Mouse (Mus musculus): ENCODE data around the gene Nfyc. TPM values are rescaled to one million over a fixed set of nuclear protein-coding genes. Genes with fewer than 3 reads are reported as not detected.
A peak's percentile ranks its signal among the peaks of the same experiment; 100 is the strongest.

The Nfyc gene
- total and polyA plus RNA-seq, 3 experiments, result 33.6 to 51.1 (median 41.0) TPM

- Histone ChIP-seq H3K36me3 (replicated peaks in 1 of 2; ENCODE audit: control insufficient read depth in 1 of 2, insufficient read depth in 1 of 2, low read length in 1 of 2) (no peaks in the 10 kb centered on the region), H3K27me3 (replicated peaks) (peaks cover 45% of the 10 kb centered on the region), H3K9ac (ENCODE audit: insufficient read depth, low read depth) (no peak overlapping the region), H3K4me3 (replicated peaks in 1 of 3; ENCODE audit: low read depth in 2 of 3, low read length in 2 of 3, poor library complexity in 1 of 3) (no peak overlapping the region), H3K4me2 (ENCODE audit: insufficient read depth, low read depth, poor library complexity, severe bottlenecking) (no peak overlapping the region), H3K9me3 (replicated peaks; ENCODE audit: low read length) (no peaks in the 10 kb centered on the region), H3K27ac (ENCODE audit: insufficient read depth, low read depth) (no peak overlapping the region), H3K4me1 (ENCODE audit: control insufficient read depth in 1 of 2, insufficient read depth in 2 of 2) (peaks cover 9 to 26% of the 10 kb centered on the region in 2 experiments), H3K79me2 (replicated peaks; ENCODE audit: control insufficient read depth, extremely low read depth, insufficient read depth, poor library complexity, severe bottlenecking) (no peaks in the 10 kb centered on the region)
- in situ Hi-C loops (cut with MboI; ENCODE audit: low pct_ligation_motif_present, low pct_unique_long_range_greater_than_20kb, low sequenced_read_pairs) (no loop called here), dilution Hi-C loops (cut with MboI; ENCODE audit: extremely low pct_ligation_motif_present, extremely low pct_unique_long_range_greater_than_20kb, low sequenced_read_pairs) (no loop called here)
- no peak for DNase-seq (ENCODE audit: extremely low read depth)
- TF ChIP-seq KAT2A (IDR thresholded peaks at IDR 0.05; ENCODE audit: insufficient replicate concordance, low read length), result no peak
- TF ChIP-seq USF2 (conservative IDR thresholded peaks at IDR 0.05; ENCODE audit: low read depth, low read length), result no peak
- no peak for TF ChIP-seq MAZ (IDR thresholded peaks at IDR 0.05; ENCODE audit: low read depth, low read length)
- no peak for TF ChIP-seq PAX5 (IDR thresholded peaks at IDR 0.05; ENCODE audit: low read length)
- TF ChIP-seq ELF1 (IDR thresholded peaks at IDR 0.05; ENCODE audit: low read depth, low read length), result no peak
- TF ChIP-seq USF1 (IDR thresholded peaks at IDR 0.05; ENCODE audit: low read depth, low read length), result no peak
- TF ChIP-seq POLR2A (IDR thresholded peaks at IDR 0.05; ENCODE audit: low read depth, low read length), result no peak
- TF ChIP-seq NELFE (IDR thresholded peaks at IDR 0.05; ENCODE audit: low read depth, low read length), result no peak
- no peak for TF ChIP-seq BHLHE40 (IDR thresholded peaks at IDR 0.05; ENCODE audit: low read depth, low read length)
These were observed 105.8 kb downstream of the Nfyc start for GRCm38 (mm10) chr4:120725516-120726090.

- no peak overlapping the region for H3K4me3 ChIP-seq (replicated peaks in 1 of 3; ENCODE audit: low read depth in 2 of 3, low read length in 2 of 3, poor library complexity in 1 of 3)
- H3K79me2 ChIP-seq (replicated peaks; ENCODE audit: control insufficient read depth, extremely low read depth, insufficient read depth, poor library complexity, severe bottlenecking), result no peaks in the 10 kb centered on the region
- no peak overlapping the region for H3K9ac ChIP-seq (ENCODE audit: insufficient read depth, low read depth)
- no peak overlapping the region for H3K4me2 ChIP-seq (ENCODE audit: insufficient read depth, low read depth, poor library complexity, severe bottlenecking)
- no peak for DNase-seq (ENCODE audit: extremely low read depth)
- TF ChIP-seq SIN3A (IDR thresholded peaks at IDR 0.05; ENCODE audit: low read length) (no peak), GABPA (IDR thresholded peaks at IDR 0.05; ENCODE audit: insufficient replicate concordance, low read depth, low read length) (no peak), EP300 (IDR thresholded peaks at IDR 0.05; ENCODE audit: low read length) (no peak), KAT2A (IDR thresholded peaks at IDR 0.05; ENCODE audit: insufficient replicate concordance, low read length) (no peak), USF1 (IDR thresholded peaks at IDR 0.05; ENCODE audit: low read depth, low read length) (no peak)
- peaks cover 14 to 29% of the 10 kb centered on the region in 2 experiments for H3K4me1 ChIP-seq (ENCODE audit: control insufficient read depth in 1 of 2, insufficient read depth in 2 of 2)
- in situ Hi-C loops (cut with MboI; ENCODE audit: low pct_ligation_motif_present, low pct_unique_long_range_greater_than_20kb, low sequenced_read_pairs) (no loop called here), dilution Hi-C loops (cut with MboI; ENCODE audit: extremely low pct_ligation_motif_present, extremely low pct_unique_long_range_greater_than_20kb, low sequenced_read_pairs) (no loop called here)
- no peaks in the 10 kb centered on the region for H3K9me3 ChIP-seq (replicated peaks; ENCODE audit: low read length)
- no peaks in the 10 kb centered on the region for H3K36me3 ChIP-seq (replicated peaks in 1 of 2; ENCODE audit: control insufficient read depth in 1 of 2, insufficient read depth in 1 of 2, low read length in 1 of 2)
- H3K27ac ChIP-seq (ENCODE audit: insufficient read depth, low read depth), result no peak overlapping the region
- H3K27me3 ChIP-seq (replicated peaks), result peaks cover 19% of the 10 kb centered on the region
These were observed 109.8 kb downstream of the Nfyc start for GRCm38 (mm10) chr4:120721574-120721973.

- Histone ChIP-seq H3K4me2 (ENCODE audit: insufficient read depth, low read depth, poor library complexity, severe bottlenecking) (0 out of 2 replicates have a peak overlapping the region, but pooled peaks have one; percentile 33), H3K36me3 (replicated peaks in 1 of 2; ENCODE audit: control insufficient read depth in 1 of 2, insufficient read depth in 1 of 2, low read length in 1 of 2) (no peaks in the 10 kb centered on the region), H3K27me3 (replicated peaks) (peaks cover 9% of the 10 kb centered on the region), H3K79me2 (replicated peaks; ENCODE audit: control insufficient read depth, extremely low read depth, insufficient read depth, poor library complexity, severe bottlenecking) (no peaks in the 10 kb centered on the region), H3K9ac (ENCODE audit: insufficient read depth, low read depth) (no peak overlapping the region), H3K4me3 (replicated peaks in 1 of 3; ENCODE audit: low read depth in 2 of 3, low read length in 2 of 3, poor library complexity in 1 of 3) (no peak overlapping the region), H3K9me3 (replicated peaks; ENCODE audit: low read length) (no peaks in the 10 kb centered on the region), H3K4me1 (ENCODE audit: control insufficient read depth in 1 of 2, insufficient read depth in 2 of 2) (peaks cover 21 to 35% of the 10 kb centered on the region in 2 experiments), H3K27ac (ENCODE audit: insufficient read depth, low read depth) (no peak overlapping the region)
- peak; percentile 55 for DNase-seq (ENCODE audit: extremely low read depth)
- dilution Hi-C loops (cut with MboI; ENCODE audit: extremely low pct_ligation_motif_present, extremely low pct_unique_long_range_greater_than_20kb, low sequenced_read_pairs), result no loop called here
- in situ Hi-C loops (cut with MboI; ENCODE audit: low pct_ligation_motif_present, low pct_unique_long_range_greater_than_20kb, low sequenced_read_pairs), result no loop called here
- peak; percentile 31; the same call in 1 of the 2 replicates for TF ChIP-seq CHD2 (IDR thresholded peaks at IDR 0.05; ENCODE audit: low read length)
- TF ChIP-seq JUN (IDR thresholded peaks at IDR 0.05; ENCODE audit: insufficient read depth, low read depth, low read length), result 0 out of 2 replicates have a peak, but pooled peaks have one; percentile 44
- peak; percentile 66; the same call in 1 of the 2 replicates for TF ChIP-seq TCF12 (IDR thresholded peaks at IDR 0.05; ENCODE audit: low read depth, low read length)
- TF ChIP-seq IRF4 (IDR thresholded peaks at IDR 0.05; ENCODE audit: low read depth, low read length), result peak; percentile 92
- peak; percentile 90 for TF ChIP-seq BHLHE40 (IDR thresholded peaks at IDR 0.05; ENCODE audit: low read depth, low read length)
- no peak for TF ChIP-seq TBP (conservative IDR thresholded peaks at IDR 0.05; ENCODE audit: low read depth, low read length)
- peak; percentile 74; the same call in 1 of the 2 replicates for TF ChIP-seq MEF2A (IDR thresholded peaks at IDR 0.05; ENCODE audit: borderline replicate concordance, low read depth, low read length)
- TF ChIP-seq MXI1 (IDR thresholded peaks at IDR 0.05; ENCODE audit: low read depth, low read length), result peak; percentile 41; the same call in 1 of the 2 replicates
- TF ChIP-seq MAZ (IDR thresholded peaks at IDR 0.05; ENCODE audit: low read depth, low read length), result 0 out of 2 replicates have a peak, but pooled peaks have one; percentile 20
- peak; percentile 97 for TF ChIP-seq MAFK (IDR thresholded peaks at IDR 0.05; ENCODE audit: insufficient replicate concordance, low read length)
- TF ChIP-seq SMC3 (IDR thresholded peaks at IDR 0.05; ENCODE audit: low read depth, low read length), result no peak
- 0 out of 2 replicates have a peak, but pooled peaks have one; percentile 28 for TF ChIP-seq SIN3A (IDR thresholded peaks at IDR 0.05; ENCODE audit: low read length)
- peak; percentile 29; the same call in 1 of the 2 replicates for TF ChIP-seq JUND (conservative IDR thresholded peaks at IDR 0.05; ENCODE audit: low read depth, low read length)
- no peak for TF ChIP-seq KAT2A (IDR thresholded peaks at IDR 0.05; ENCODE audit: insufficient replicate concordance, low read length)
- TF ChIP-seq ETS1 (conservative IDR thresholded peaks at IDR 0.05; ENCODE audit: low read depth, low read length), result peak; percentile 90
- no peak for TF ChIP-seq CHD1 (IDR thresholded peaks at IDR 0.05; ENCODE audit: low read depth, low read length)
These were observed 112.2 kb downstream of the Nfyc start for GRCm38 (mm10) chr4:120719152-120719551.

All from CH12.LX (cell line).